22 mouse cellular contexts compared by ENCODE assay signal in the genomic region with DNA sequence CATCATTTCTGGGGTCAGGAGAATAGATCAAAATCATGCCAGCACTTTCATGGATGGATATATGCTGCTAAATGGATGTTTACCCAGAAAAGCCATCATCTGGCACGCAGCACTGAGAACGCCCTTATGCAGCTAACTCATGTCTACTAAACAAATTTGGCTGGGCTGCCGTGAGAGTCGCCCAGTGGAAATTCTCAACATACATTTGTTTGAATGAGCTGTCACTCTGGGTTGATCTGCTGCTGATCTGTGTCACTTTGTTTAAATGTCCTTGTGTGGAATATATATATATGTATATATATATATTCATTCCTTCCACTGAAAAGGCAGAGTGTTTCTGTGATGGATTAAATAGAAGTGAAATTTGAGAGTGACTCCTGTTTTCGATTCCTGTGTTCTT.
A peak's percentile ranks its signal among the peaks of the same experiment; 100 is the strongest.
DNase-seq lines count a peak whose midpoint lies in the region; ATAC-seq lines count a peak whose summit lies in the region.
"Had no signal": no experiment of that assay in that cellular context is flagged by ENCODE, and none has a peak within 500 bp of the region (broad histone marks: within the 10 kb centered on the region; RNA-seq: fewer than 3 reads in every experiment).

No protein-coding gene starts in this region.

- WGBS in heart, embryonic 13.5 days: 63% methylated on average over 5 of the region's 5 CpGs
- 80% methylated on average over 5 of the region's 5 CpGs for WGBS in midbrain, embryonic 11.5 days
- WGBS in midbrain, embryonic 10.5 days: 86% methylated on average over 5 of the region's 5 CpGs
- WGBS in embryonic facial prominence, embryonic 12.5 days: 40% methylated on average over 5 of the region's 5 CpGs
- 48% methylated on average over 5 of the region's 5 CpGs for WGBS in limb, embryonic 12.5 days

- H3K27ac ChIP-seq in heart, embryonic 13.5 days (replicated peaks): peak overlapping the region; percentile 36; the same call in 1 of the 2 replicates
- H3K27ac ChIP-seq in midbrain, embryonic 11.5 days (ENCODE audit: low read depth, low read length): no peak overlapping the region
- H3K27ac ChIP-seq in midbrain, embryonic 10.5 days (replicated peaks): no peak overlapping the region
- 0 out of 2 replicates have a peak overlapping the region, but pooled peaks have one; percentile 31 for H3K27ac ChIP-seq in embryonic facial prominence, embryonic 12.5 days
- H3K27ac ChIP-seq in limb, embryonic 12.5 days: peak overlapping the region; percentile 68; the same call in 1 of the 2 replicates
- H3K27ac ChIP-seq: forebrain, embryonic 10.5 days; forebrain, embryonic 13.5 days; heart, embryonic 15.5 days; hindbrain, embryonic 12.5 days; hindbrain, embryonic 15.5 days had no signal

- intact Hi-C loops in heart, postnatal 25 days (cut with DNase I): no loop called here

- no peaks in the 10 kb centered on the region for H3K27me3 ChIP-seq in heart, embryonic 13.5 days (replicated peaks)
- no peaks in the 10 kb centered on the region for H3K27me3 ChIP-seq in midbrain, embryonic 11.5 days (ENCODE audit: control insufficient read depth, insufficient read depth, low read length)
- no peaks in the 10 kb centered on the region for H3K27me3 ChIP-seq in midbrain, embryonic 10.5 days (ENCODE audit: low read depth, poor library complexity, severe bottlenecking)
- H3K27me3 ChIP-seq in embryonic facial prominence, embryonic 12.5 days: no peaks in the 10 kb centered on the region
- H3K27me3 ChIP-seq in limb, embryonic 12.5 days: no peaks in the 10 kb centered on the region
- H3K27me3 ChIP-seq: forebrain, embryonic 13.5 days; heart, embryonic 15.5 days; hindbrain, embryonic 12.5 days; hindbrain, embryonic 15.5 days had no signal

- H3K9me3 ChIP-seq in heart, embryonic 13.5 days: no peaks in the 10 kb centered on the region
- no peaks in the 10 kb centered on the region for H3K9me3 ChIP-seq in midbrain, embryonic 11.5 days (ENCODE audit: control insufficient read depth, low read length)
- no peaks in the 10 kb centered on the region for H3K9me3 ChIP-seq in midbrain, embryonic 10.5 days (replicated peaks)
- no peaks in the 10 kb centered on the region for H3K9me3 ChIP-seq in embryonic facial prominence, embryonic 12.5 days
- H3K9me3 ChIP-seq in limb, embryonic 12.5 days: no peaks in the 10 kb centered on the region
- H3K9me3 ChIP-seq: forebrain, embryonic 10.5 days; forebrain, embryonic 13.5 days; heart, embryonic 15.5 days; hindbrain, embryonic 12.5 days; hindbrain, embryonic 15.5 days had no signal

- H3K36me3 ChIP-seq in heart, embryonic 13.5 days: no peaks in the 10 kb centered on the region
- no peaks in the 10 kb centered on the region for H3K36me3 ChIP-seq in midbrain, embryonic 11.5 days (ENCODE audit: control insufficient read depth, insufficient read depth, low read length)
- H3K36me3 ChIP-seq in midbrain, embryonic 10.5 days: no peaks in the 10 kb centered on the region
- H3K36me3 ChIP-seq in embryonic facial prominence, embryonic 12.5 days: no peaks in the 10 kb centered on the region
- no peaks in the 10 kb centered on the region for H3K36me3 ChIP-seq in limb, embryonic 12.5 days
- H3K36me3 ChIP-seq: forebrain, embryonic 10.5 days; heart, embryonic 15.5 days; hindbrain, embryonic 12.5 days; hindbrain, embryonic 15.5 days had no signal

- no peak for DNase-seq in heart, postnatal 25 days (ENCODE audit: low spot score)
- DNase-seq in midbrain, embryonic 11.5 days (ENCODE audit: low spot score, missing footprints): peak; percentile 70
- DNase-seq in midbrain, embryonic 10.5 days (ENCODE audit: low spot score): no peak
- DNase-seq in spleen, postnatal 4 days (ENCODE audit: low spot score in 2 of 2): no peak
- DNase-seq: adrenal gland, adult 2 months; adrenal gland, postnatal 14 days; cerebellum, adult 11-12 months; cerebellum, adult 8-10 months; cerebellum, postnatal 14 days; gastrocnemius, postnatal 10 days; gastrocnemius, postnatal 36 days; heart, postnatal 10 days had no signal

- no peak overlapping the region for H3K9ac ChIP-seq in heart, embryonic 13.5 days
- no peak overlapping the region for H3K9ac ChIP-seq in midbrain, embryonic 11.5 days (ENCODE audit: low read length)
- H3K9ac ChIP-seq in embryonic facial prominence, embryonic 12.5 days: no peak overlapping the region
- H3K9ac ChIP-seq in limb, embryonic 12.5 days (replicated peaks): no peak overlapping the region
- H3K9ac ChIP-seq: forebrain, embryonic 13.5 days; heart, embryonic 15.5 days; hindbrain, embryonic 12.5 days; hindbrain, embryonic 15.5 days had no signal

- ATAC-seq in heart, embryonic 13.5 days (ENCODE audit: extremely low read depth, insufficient number of reproducible peaks, low FRiP score, low TSS enrichment): no peak
- no peak for ATAC-seq in midbrain, embryonic 11.5 days (ENCODE audit: low FRiP score)
- ATAC-seq in embryonic facial prominence, embryonic 12.5 days (ENCODE audit: insufficient number of reproducible peaks, insufficient read depth, low FRiP score, low TSS enrichment): no peak
- no peak for ATAC-seq in limb, embryonic 12.5 days (ENCODE audit: insufficient number of reproducible peaks, insufficient read depth, low FRiP score, low TSS enrichment, low read depth)
- ATAC-seq: CD4-positive, CD25-positive, alpha-beta regulatory T cell, adult 4 months; forebrain, embryonic 13.5 days; forebrain, embryonic 16.5 days had no signal

- H3K4me3 ChIP-seq in heart, embryonic 13.5 days: no peak overlapping the region
- no peak overlapping the region for H3K4me3 ChIP-seq in midbrain, embryonic 11.5 days (ENCODE audit: low read depth, low read length)
- no peak overlapping the region for H3K4me3 ChIP-seq in midbrain, embryonic 10.5 days
- H3K4me3 ChIP-seq in embryonic facial prominence, embryonic 12.5 days: no peak overlapping the region
- no peak overlapping the region for H3K4me3 ChIP-seq in limb, embryonic 12.5 days (replicated peaks)
- H3K4me3 ChIP-seq: forebrain, embryonic 10.5 days; forebrain, embryonic 13.5 days; heart, embryonic 15.5 days; hindbrain, embryonic 12.5 days; hindbrain, embryonic 15.5 days had no signal

- peaks cover 44% of the 10 kb centered on the region for H3K4me1 ChIP-seq in heart, embryonic 13.5 days
- H3K4me1 ChIP-seq in midbrain, embryonic 11.5 days (ENCODE audit: control insufficient read depth, insufficient read depth, low read length): 0 out of 2 replicates have a peak, but pooled peaks cover 3% of the 10 kb centered on the region
- peaks cover 13% of the 10 kb centered on the region for H3K4me1 ChIP-seq in midbrain, embryonic 10.5 days
- H3K4me1 ChIP-seq in embryonic facial prominence, embryonic 12.5 days: peaks cover 12% of the 10 kb centered on the region; the same call in 1 of the 2 replicates
- peaks cover 36% of the 10 kb centered on the region for H3K4me1 ChIP-seq in limb, embryonic 12.5 days (replicated peaks)
- H3K4me1 ChIP-seq: forebrain, embryonic 13.5 days; hindbrain, embryonic 15.5 days had no signal

- H3K4me2 ChIP-seq in heart, embryonic 13.5 days: peak overlapping the region; percentile 50; the same call in 1 of the 2 replicates
- no peak overlapping the region for H3K4me2 ChIP-seq in midbrain, embryonic 11.5 days
- no peak overlapping the region for H3K4me2 ChIP-seq in embryonic facial prominence, embryonic 12.5 days (replicated peaks)
- no peak overlapping the region for H3K4me2 ChIP-seq in limb, embryonic 12.5 days
- H3K4me2 ChIP-seq: forebrain, embryonic 13.5 days; hindbrain, embryonic 12.5 days; hindbrain, embryonic 15.5 days had no signal

Comparison
In these comparisons a context has a peak if more than half of its experiments do, and no peak if none do; other contexts are left out.
1. H3K27ac ChIP-seq: peak in heart, embryonic 13.5 days (single experiment), embryonic facial prominence, embryonic 12.5 days (single experiment) and limb, embryonic 12.5 days (single experiment); none in midbrain, embryonic 11.5 days (single experiment) and midbrain, embryonic 10.5 days (single experiment).